Mouse (Mus musculus) cortical plate, adult 2 months (tissue): ENCODE data around the gene Cer1.

Source experiments
- CTCF ChIP-seq: fragments of 200-500 bp; IDR thresholded peaks from 2 replicates; pipeline ENCODE4 v1.5.1; 2011; ENCODE audit warnings: mild to moderate bottlenecking, control low read depth, low read length; ENCODE audit not compliant: insufficient read depth; ENCODE audit errors: extremely low read depth
- POLR2A ChIP-seq: fragments of 200-500 bp; IDR thresholded peaks from 2 replicates; pipeline ENCODE4 v1.6.1; 2011; ENCODE audit warnings: mild to moderate bottlenecking, low read length, control low read depth; ENCODE audit not compliant: insufficient read depth; ENCODE audit errors: extremely low read depth

DNA sequence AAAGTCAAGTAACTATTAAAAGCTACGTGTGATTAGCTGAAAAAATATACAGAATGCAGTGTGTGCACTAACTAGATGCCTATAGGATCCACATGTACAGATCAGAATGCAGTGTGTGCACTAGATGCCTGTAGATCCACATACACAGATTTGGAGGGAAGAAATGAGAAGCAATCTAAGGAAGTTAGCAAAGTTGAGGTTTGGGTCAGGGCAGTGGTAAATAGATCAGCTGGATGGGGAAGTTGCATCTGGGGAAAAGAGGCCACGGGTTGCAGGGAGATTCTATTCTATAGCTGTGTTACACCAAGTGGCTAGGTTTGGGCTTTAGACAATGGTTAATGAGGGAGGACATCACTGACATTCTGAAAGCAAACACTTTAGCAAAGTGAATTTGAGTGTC is 33.7 kb upstream of the Cer1 start:
- no peak for TF ChIP-seq CTCF
- no peak for TF ChIP-seq POLR2A
